Mouse (Mus musculus) right cerebral cortex, adult 2 months (tissue): ENCODE measurements around the gene Ercc2.
A peak's percentile ranks its signal among the peaks of the same experiment; 100 is the strongest.

ENCODE experiments used
- DNase-seq, 2 experiments: peaks; one replicate each; pipeline ENCODE4 v3.0.0; 2021 to 2022; ENCODE audit warnings: low spot score in 2 of 2

Ercc2 gene

GRCm38 (mm10) chr7:19405417-19405816 is 23.6 kb downstream of the Ercc2 start:
- peak; percentile 86 for DNase-seq

GRCm38 (mm10) chr7:19409753-19410152 is 27.9 kb downstream of the Ercc2 start:
- DNase-seq = no peak

GRCm38 (mm10) chr7:19410766-19411344 is 29.0 kb downstream of the Ercc2 start:
- no peak for DNase-seq

GRCm38 (mm10) chr7:19411783-19412182 is 30.0 kb downstream of the Ercc2 start:
- no peak for DNase-seq

- no peak for DNase-seq
These were observed 31.7 kb downstream of the Ercc2 start for GRCm38 (mm10) chr7:19413525-19413924.

GRCm38 (mm10) chr7:19416590-19416989 is 34.8 kb downstream of the Ercc2 start:
- no peak for DNase-seq

- no peak for DNase-seq
These were observed 38.3 kb downstream of the Ercc2 start for GRCm38 (mm10) chr7:19420121-19420520.

- peak; percentile 88 to 89 for DNase-seq
These were observed 39.2 kb downstream of the Ercc2 start for GRCm38 (mm10) chr7:19420821-19421636.

GRCm38 (mm10) chr7:19423083-19423482 is 41.3 kb downstream of the Ercc2 start:
- DNase-seq = no peak

- DNase-seq = no peak
These were observed 42.2 kb downstream of the Ercc2 start for GRCm38 (mm10) chr7:19424051-19424450.

GRCm38 (mm10) chr7:19426349-19426748 is 44.5 kb downstream of the Ercc2 start:
- DNase-seq = peak; percentile 40 to 63

GRCm38 (mm10) chr7:19426888-19427287 is 45.1 kb downstream of the Ercc2 start:
- no peak for DNase-seq

- DNase-seq = no peak
These were observed 46.3 kb downstream of the Ercc2 start for GRCm38 (mm10) chr7:19427999-19428650.

- no peak for DNase-seq
These were observed 47.9 kb downstream of the Ercc2 start for GRCm38 (mm10) chr7:19429726-19430125.

- DNase-seq = no peak
These were observed 48.6 kb downstream of the Ercc2 start for GRCm38 (mm10) chr7:19430402-19430801.

- no peak for DNase-seq
These were observed 50.7 kb downstream of the Ercc2 start for GRCm38 (mm10) chr7:19432475-19432874.

GRCm38 (mm10) chr7:19436276-19436675 is 54.5 kb downstream of the Ercc2 start:
- DNase-seq = no peak

- DNase-seq = no peak
These were observed 55.2 kb downstream of the Ercc2 start for GRCm38 (mm10) chr7:19437048-19437447.

GRCm38 (mm10) chr7:19441448-19442091 is 59.8 kb downstream of the Ercc2 start:
- no peak for DNase-seq

GRCm38 (mm10) chr7:19443344-19443743 is 61.5 kb downstream of the Ercc2 start:
- peak; percentile 92 for DNase-seq

- no peak for DNase-seq
These were observed 63.0 kb downstream of the Ercc2 start for GRCm38 (mm10) chr7:19444801-19445200.
